Mouse (Mus musculus): Measurements from ENCODE around the gene Crip1.

Gene Crip1

DNA sequence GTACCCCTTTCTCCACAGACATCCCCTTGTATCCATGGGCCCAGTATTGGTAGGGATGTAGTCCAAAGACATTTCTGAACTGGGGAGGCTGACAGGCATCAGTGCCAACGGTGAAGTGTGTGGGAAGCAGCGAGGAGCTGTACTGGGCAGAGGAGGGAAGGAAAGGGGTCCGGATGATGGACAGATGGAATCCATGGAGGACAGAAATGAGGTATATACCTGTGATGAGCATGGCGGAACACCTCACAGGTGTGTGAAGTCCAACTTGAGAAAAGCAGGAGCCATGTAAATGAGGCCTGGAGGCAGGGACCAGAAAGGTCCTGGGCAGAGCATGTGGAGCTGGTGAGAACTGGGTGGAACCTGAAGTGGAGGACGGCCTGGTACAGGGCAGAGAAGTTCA, 525 bp upstream of the Crip1 start:
- DNase-seq (ENCODE audit: low spot score in 2 of 2) = no peak

DNA sequence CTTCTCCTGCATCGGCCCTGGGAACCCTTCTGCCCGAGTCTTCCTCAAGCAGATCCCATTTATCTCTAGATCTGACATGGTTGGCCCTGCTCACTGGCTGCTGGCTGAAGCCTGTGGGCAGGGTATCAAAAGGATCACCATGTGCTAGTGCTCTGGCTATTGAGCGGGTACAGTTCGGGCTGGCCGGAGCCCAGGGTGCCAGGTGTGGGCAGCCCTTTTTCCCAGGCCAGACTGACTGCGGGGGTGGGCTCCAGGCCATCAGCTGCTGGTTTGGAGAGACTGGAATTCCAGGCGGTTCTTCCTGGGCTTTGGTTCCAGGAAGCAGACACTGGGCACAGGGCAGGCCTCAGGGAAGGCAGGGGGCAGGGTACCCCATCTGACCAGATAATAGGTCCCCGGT, 1.4 kb downstream of the Crip1 start:
- no peak for DNase-seq (ENCODE audit: low spot score in 2 of 2)

DNA sequence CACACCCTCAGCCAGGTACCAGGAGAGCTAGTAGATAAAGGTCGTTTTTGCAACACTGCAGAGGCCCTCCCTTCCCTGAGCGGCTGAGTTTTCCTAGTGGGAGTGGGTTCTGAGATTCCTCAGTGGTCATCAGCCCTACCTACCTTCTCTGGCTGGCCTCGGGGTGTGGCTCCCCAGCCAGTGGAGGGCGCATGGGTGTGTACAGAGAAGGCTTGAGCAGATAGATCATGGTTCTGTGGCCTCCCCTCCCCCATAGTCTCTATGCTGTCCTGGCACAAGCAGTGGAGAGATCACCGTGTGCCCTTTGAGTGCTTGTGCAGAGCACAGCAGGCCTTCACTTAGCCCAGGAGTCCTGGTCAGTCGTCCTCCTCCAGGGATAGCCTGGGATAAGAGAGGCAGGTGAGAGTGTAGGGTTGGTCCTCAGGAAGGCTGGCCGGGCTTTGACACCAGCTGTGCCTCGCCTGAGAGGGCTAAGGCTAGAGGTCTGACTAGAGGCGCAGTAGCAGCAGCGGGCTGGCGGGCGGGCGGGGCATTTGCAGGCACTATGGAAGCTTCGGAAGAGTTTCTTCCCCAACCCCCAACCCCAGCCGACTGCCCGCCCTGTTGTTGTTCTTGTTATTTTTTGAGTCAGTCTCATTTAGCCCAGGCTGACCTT, 2.4 kb downstream of the Crip1 start:
- peak; percentile 56 to 65 for DNase-seq (ENCODE audit: low spot score in 2 of 2)

DNA sequence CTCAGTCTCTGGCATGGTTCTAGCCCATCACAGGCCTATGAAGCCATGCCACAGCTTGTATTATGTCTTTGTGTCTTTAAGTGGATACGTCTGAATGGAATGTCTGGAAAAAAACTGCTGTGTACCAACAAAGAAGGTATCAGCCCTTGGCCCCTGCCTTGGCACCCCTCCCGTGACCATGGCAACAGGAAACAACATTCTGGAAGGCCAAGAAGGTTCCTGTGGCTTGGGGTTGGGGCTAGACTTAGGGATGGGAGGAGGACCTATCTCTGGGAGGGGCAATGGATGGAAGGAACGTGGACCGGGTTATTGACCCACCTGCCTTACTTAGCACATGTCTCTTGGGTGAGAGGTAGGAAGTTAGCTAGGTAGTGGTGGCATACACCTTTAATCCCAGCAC, 3.2 kb downstream of the Crip1 start:
- no peak for DNase-seq (ENCODE audit: low spot score in 2 of 2)

DNA sequence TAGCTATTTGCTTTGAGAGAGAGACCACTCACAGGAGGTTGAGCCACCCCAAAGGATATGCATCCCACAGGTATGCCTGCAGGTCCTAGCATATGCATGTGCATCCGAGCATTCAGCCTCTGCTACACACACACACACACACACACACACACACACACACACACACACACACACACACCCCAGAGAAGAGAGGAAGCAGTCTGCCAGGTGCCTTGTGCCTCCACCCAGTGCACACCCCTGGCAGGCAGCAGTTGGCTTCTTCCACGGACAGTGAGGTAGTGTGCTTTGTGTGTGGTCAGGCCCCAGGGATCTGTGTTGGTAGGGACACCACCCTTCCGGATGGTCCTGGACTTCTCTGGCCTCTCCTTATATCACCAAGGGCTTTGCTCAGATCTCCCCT, 3.8 kb downstream of the Crip1 start:
- DNase-seq (ENCODE audit: low spot score in 2 of 2) = no peak

DNA sequence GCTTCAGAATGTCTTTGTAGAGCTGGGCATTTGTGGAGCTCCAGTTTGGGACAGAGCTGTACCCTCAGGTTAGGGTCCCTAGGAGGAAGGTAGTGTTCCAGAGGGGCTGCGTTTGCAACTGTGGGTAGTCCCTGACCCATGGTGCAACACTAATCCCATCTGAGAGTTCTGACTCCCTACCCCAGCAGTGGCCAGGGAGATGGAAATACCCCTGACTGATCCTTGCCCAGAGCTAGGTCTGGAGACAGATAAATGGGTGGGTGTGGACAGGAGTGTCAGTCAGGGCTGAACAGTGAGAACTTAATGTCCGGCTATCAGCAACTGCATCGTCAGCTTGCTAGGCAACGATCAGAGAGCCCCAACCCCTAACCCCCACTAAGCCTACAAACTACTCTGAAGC, 4.5 kb downstream of the Crip1 start:
- DNase-seq (ENCODE audit: low spot score in 2 of 2) = no peak

DNA sequence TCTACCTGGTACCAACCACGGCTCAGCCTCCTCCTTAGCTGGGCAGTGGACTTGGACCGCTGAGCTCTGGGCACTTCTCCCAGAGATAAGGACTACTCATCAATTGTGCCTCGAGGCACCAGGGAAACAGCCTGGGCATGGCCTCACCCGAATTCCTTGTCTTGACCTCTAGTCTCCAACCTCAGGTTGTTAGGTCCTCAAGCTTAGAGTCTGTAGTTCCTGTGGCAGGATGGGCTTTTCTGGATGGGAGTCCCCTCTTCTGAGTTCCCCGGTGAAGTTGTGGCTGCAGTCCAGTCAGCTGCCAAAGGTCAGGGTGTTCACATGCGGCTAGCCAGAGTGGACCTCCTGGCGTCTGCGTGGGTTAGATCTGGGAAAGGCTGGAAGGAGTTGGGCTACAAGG, 4.9 kb downstream of the Crip1 start:
- no peak for DNase-seq (ENCODE audit: low spot score in 2 of 2)

DNA sequence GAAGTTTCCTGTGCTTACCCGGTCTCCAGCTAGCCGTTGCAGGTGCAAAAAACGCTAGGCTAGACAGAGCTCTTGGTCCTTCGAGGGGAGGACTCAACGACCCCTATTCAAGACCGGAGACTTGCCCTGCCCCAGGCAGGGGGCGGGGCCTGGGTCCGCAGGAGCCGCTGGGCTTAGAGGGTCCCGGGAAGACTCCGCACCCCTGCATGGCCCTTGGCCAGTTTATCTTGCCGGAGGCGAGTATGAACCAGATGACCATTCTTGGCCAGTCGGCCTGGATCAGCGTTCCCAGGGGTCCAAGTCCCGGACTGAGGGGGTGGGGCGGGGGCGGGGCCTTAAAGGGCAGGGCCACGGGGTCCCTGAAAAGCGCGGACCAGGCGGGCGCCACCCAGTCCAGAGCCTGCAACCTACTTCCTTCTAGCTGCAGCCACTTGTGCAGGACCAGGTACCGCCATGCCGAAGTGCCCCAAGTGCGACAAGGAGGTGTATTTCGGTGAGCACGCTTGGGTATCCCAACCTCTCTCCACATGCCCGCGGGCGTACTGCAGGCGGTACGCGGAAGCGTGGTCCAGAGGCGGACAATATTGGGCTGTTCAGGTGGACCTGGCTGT, 5.7 kb downstream of the Crip1 start:
- peak; percentile 44 to 58 for DNase-seq (ENCODE audit: low spot score in 2 of 2)

DNA sequence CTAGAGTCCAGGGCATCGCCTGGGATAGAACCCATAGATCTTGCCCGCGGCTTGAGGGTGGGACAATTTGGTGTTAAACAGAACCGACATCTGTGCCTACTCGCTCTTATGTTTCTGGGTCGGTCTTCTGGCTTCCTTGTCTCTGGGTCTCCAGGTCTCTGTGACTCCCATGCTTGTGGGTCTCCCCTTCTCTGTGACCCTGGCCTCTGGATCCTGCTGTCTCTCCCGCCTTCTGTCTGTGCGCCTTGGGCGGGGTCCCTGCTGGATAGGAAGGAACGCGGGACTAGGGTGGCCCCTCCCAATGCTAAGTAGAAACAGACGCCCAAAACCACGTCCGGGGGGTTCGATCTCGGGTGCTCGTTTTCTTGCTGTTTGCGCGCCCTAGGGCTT, 6.2 kb downstream of the Crip1 start:
- DNase-seq (ENCODE audit: low spot score in 2 of 2) = no peak

DNA sequence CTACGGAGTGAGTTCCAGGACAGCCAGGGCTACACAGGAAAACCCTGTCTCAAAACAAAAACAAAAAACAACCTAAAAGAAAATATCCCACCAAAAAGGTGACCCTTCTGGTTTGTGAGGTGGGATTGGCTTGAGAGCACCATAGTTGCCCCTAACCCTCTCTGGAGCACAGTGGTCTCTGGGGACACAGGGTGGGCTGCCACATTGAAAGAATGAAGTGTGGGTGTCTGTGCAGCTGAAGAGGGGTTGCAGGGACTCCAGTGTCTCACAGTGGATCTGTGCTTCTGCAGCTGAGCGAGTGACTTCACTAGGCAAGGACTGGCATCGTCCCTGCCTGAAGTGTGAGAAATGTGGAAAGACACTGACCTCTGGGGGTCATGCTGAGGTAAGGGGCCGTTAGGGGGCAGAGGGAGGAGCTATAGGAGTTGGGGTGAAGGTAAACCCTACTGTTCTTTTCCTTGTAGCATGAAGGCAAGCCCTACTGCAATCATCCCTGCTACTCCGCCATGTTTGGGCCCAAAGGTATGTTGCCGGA, 6.9 kb downstream of the Crip1 start:
- DNase-seq (ENCODE audit: low spot score in 2 of 2) = no peak

DNA sequence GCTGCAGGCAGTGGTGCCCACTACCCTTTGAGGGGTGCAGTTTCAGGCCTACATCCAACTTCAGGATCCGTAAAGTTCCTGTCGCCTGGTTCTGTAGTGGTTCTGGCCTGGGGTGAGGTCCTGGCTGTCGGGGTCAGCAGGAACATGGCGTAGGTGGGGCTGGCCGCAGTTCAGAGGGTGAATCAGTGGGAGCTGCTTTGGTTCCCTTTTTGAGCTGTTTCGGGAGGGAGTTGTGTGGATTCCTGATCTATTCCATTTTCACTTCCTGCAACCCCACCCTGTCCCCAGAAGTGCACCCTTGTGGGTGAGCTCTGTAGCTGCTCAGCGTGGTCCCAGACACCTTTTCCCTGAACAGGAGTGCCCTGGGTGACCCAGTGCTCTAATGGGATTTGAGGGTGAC, 7.9 kb downstream of the Crip1 start:
- no peak for DNase-seq (ENCODE audit: low spot score in 2 of 2)

DNA sequence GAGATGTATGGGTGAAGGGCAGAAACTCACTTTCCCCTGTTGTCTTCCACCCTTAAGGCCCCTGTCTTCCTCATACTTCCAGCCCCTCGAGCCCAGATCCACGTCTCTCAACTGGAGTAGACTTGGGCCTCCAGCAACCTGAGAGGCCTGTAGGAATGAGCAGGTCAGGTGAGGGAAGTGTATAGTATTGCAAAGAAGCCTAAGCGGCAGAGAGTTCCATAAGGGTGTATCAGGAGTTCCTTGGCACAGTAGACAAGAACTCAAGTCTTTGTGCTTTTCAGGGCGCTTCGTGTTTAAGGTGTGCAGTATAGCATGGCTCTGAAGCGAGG, 8.6 kb downstream of the Crip1 start:
- no peak for DNase-seq (ENCODE audit: low spot score in 2 of 2)

DNA sequence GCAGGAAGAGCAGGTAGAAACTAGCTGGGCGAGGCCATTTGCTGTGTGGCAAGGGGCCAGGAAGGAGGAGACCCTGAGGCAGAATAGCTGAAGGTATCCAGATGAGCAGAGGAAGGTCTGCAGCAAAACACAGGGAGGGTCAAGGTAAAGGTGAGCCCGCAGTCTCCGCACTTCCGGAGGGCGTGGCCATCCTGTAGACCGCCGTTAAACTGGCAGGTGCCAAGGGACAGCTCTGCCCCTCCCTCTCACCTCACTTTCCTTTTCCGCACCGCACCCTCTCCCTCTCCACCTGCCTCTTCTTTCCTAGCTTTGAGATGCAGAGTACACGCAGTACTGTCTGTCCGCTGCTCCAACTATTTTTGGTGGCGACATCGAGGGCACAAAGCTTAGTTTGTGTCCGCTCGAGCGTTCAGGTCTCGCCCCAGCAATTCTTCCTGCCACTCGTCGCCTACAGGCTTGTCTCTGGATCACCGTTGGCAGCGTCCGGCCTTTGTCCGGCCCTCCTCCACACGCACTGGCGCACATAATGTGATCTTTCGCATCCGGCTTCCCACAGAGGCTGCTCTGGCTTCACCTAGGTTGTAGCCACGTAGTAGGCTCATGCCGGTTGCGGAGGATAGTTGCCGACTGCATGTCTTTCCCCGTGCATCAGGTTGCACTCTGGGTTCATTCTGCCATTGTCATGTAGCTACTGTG, 9.1 kb downstream of the Crip1 start:
- DNase-seq (ENCODE audit: low spot score in 2 of 2) = no peak

DNA sequence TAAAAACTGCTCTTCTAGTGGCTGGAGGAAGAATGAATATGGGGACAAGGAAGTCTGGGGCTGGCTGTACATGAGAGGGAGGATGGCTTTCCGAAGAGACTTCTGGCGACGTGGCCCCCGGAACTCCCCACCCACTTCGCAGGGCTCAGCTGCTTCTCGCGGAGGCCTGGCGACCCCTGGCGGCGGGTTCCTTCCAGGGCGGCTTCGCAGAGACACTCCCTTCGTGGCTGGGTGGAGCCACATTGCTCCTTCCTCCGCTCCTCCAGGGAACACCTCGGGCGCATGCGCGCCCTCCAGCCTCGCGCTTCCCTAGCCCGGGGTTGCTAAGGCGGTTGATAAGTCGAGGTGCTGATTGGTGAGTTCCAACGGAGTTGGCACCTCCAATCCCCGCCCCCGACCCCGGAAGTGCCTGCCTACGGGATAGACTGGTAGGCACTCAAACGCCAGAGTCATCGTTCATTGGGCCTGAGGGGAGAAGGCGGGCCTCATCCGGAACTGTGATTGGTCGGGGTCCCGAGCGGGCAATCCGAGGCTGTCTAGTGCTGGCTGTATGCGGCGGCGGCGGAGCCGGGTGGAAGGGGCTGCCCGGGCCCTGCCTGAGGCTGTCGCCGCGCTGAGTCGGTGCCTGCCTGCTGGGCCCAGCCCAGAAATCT, 9.9 kb downstream of the Crip1 start, which contains the start of gene Tedc1:
Tedc1 (plus strand) TSS at position 535 of the 653 bp plus-strand sequence.
- peak; percentile 99 for DNase-seq (ENCODE audit: low spot score in 2 of 2)

DNA sequence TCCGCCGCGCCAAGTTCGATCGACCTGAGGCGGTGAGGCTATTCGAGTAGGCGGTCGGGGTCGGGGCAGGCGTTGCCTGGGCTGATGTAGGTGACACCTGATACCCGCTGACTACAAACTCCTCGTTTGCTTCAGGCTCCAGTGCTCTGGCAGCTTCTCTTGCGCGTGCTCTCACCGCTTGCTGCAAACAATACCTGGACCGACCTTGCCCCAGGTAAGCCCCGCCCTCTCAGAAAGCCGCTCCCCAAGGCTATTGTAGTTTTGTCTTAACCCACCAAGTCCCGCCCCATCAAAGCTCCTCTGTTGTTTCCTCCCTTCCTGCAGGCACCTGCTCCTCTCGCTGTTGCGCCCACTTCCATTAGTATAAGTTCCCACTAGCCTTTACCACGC, 10.4 kb downstream of the Crip1 start:
- no peak for DNase-seq (ENCODE audit: low spot score in 2 of 2)

DNA sequence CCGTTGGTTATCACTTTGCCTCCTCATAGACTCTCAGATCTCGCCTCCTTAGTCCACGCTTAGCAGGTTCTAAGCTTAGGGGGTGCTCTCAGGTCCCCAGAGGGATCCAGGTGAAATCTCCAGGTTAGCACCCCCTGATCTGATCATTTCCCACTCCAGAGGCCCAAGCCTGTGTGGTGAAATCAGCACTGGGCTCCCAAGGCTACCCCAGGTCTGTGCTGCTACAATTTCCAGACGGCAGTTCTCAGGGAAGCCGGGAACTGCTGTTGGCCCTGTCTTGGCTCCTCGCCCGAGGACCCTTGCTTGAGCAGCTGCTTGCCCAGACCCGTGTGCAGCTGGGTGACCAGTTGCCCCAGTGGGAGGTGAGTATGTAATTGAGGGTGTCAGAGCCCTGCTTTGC, 10.9 kb downstream of the Crip1 start:
- DNase-seq (ENCODE audit: low spot score in 2 of 2) = no peak

DNA sequence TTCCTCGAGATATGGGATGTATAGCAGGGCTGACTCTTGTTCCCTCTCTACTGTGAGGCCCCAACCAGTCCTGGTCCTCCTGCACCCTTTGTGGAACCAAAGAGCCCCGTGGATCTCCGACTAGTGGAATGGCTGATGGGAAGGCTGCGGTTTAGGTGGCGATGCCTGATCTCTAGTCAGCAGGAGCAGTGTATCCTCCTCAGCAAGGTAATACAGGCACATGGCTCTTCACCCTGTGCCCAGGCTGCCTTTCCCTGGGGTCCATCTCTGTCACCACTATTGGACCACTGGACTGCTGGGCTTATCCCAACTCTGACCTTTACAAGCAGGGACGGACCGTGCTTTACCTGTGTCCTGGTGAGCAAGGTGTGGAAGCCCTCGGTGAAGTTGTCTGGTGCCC, 11.4 kb downstream of the Crip1 start:
- no peak for DNase-seq (ENCODE audit: low spot score in 2 of 2)

DNA sequence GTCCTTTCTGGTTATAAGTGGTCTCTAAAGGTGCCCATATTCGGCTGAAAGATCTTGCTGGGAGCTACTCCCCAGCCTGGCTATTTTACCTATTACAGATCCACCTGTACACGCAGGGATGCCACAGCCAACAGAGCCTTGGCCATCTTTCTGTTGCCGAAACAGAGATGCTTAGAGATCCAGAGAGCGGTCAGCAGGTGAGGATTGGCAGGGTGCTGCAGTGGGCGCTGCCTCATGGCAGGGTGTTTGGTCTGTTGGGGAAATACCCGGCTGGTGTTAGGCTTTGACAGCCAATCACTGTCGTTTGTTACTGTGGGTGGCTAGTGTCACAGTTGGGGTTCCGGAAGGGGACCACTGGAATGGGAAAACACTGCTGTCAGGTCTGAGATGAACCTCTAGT, 11.9 kb downstream of the Crip1 start:
- no peak for DNase-seq (ENCODE audit: low spot score in 2 of 2)

DNA sequence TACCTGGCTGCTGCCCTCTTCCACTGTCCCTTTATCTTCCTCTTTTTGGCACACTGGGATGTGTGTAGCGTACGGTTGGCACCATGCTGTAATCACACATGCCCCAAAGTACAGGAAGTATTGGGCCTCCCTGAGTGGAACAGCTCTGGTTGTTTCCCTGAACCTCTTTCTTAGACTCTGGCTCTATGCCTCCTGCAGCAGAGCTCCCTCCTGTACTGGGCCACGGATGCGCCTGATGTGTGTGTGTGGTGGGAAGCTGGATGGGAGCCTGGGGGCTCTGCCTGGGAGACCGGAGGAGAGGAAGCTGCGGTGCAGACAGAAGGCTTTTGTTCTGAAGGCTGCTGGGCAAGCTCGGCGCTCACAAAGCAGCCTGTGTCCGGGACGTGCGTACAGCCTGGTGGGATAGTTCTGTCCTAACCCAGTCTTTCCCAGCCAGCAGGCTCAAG, 17.5 kb downstream of the Crip1 start:
- no peak for DNase-seq (ENCODE audit: low spot score in 2 of 2)

DNA sequence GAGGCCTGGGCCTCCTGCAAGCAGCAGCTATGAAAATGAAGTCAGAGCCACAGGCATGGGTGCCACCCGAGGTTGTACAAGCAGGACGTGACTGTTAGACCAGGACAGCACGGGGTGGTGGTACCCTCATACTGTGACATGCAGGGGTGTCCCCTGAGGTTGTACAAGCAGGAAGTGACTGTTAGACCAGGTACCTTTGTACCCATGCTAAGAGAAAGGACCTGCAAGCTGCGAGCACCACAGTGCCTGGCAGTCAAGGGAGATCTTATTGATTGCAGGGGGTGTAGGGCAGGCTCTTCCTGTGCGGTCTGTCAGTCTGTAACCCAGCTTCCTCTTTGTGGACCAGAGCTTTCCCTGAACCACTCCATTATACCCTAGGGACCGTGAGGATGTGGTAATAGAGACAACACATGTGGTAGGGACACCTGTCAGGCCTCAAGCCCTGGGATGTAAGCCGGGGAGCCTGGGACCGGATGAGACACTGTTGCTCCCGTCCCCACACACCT, 22.0 kb downstream of the Crip1 start:
- DNase-seq (ENCODE audit: low spot score in 2 of 2) = peak in 1 of 2 experiments; percentile 38

DNA sequence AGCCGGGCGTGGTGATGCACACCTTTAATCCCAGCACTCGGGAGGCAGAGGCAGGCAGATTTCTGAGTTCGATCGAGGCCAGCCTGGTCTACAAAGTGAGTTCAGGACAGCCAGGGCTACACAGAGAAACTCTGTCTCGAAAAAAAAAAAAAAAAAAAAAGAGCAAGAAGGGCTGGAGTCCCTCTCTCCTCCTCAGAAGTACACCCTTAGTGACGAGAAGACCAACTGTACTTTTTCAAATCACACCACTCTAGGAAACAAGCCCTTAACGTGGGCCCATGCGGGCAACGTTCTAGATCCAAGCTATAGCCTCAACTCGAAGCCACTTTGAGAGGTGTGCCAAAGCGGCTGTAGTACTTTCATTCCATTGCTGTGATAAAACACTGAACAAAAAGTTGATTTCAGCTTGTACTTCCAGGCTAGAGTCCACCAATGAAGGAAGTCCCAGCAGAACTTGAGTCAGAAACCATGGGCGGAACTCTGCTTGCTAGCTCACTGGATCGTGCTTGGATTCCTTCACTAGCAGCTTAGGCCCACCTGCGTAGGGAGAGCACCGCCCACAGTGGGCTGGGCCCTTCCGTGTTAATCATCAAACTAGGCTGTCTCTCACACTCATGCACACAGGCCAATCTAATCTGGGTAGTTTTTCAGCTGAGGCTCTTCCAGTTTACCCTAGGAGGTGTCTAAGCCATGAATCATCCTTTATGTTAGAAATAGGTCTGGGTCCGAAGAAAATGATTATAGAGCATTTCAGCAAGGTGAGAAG, 31.0 kb downstream of the Crip1 start:
- DNase-seq (ENCODE audit: low spot score in 2 of 2) = no peak

DNA sequence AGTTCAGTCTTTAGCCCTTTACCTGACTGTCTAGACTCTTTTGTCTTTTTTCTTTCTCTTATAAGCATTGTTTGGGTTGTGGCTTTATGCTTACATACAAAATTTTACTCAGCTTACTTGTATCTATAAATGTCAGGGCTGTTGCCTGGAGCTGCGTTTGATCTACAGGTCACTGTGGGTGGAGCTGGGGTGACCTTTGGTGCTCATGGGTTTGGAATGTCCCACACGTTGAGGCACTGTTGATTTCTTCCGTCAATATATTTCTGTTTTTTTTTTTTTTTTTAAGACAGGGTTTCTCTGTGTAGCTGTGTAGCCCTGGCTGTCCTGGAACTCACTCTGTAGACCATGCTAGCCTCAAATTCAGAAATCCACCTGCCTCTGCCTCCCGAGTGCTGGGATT, 34.9 kb downstream of the Crip1 start:
- no peak for DNase-seq (ENCODE audit: low spot score in 2 of 2)

Measured in spleen, postnatal 14 days (tissue).